Mouse (Mus musculus): Measurements from ENCODE around the gene Rnf144a. TPM values are rescaled to one million over a fixed set of nuclear protein-coding genes. Genes with fewer than 3 reads are reported as not detected.

Rnf144a gene
- polyA plus RNA-seq, 1 experiment from 2014 or later, result 19.2 TPM

DNA sequence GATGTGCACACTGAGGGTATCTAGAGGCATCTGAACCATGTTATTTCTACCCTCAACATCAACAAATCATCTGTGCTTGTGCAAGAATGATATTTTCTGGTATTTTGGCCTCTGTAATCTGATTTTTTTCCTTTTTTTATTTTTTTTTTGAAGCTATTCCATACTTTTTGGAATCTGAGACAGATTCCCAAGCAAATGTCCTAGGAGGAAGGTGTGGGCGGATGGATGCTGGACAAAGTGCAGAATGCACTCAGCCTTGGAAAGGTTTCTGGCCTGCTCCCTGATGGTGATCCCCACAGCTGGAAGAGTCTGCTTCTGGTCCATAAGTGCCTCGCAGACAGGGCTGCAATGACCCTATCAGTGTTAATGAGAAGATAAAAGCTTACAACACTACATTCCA, 28.9 kb downstream of the Rnf144a start:
- no peak overlapping the region for H3K4me3 ChIP-seq (replicated peaks; ENCODE audit: low read length)
- H3K27me3 ChIP-seq (ENCODE audit: control insufficient read depth, insufficient read depth, low read length), result no peaks in the 10 kb centered on the region
- no peaks in the 10 kb centered on the region for H3K9me3 ChIP-seq (ENCODE audit: control insufficient read depth, low read length)
- no peaks in the 10 kb centered on the region for H3K4me1 ChIP-seq (replicated peaks; ENCODE audit: control insufficient read depth, insufficient read depth, low read length)
- H3K4me2 ChIP-seq (replicated peaks), result no peak overlapping the region
- peaks cover 54% of the 10 kb centered on the region for H3K36me3 ChIP-seq (replicated peaks; ENCODE audit: control insufficient read depth, insufficient read depth)
- H3K27ac ChIP-seq, result no peak overlapping the region
- 91% methylated on average over 2 of the region's 2 CpGs for WGBS
- no peak overlapping the region for H3K9ac ChIP-seq
- DNase-seq (ENCODE audit: low spot score) (no peak), ATAC-seq (ENCODE audit: low FRiP score) (no peak)

GRCm38 (mm10) chr12:26385735-26386134, 29.3 kb downstream of the Rnf144a start:
- no peaks in the 10 kb centered on the region for H3K27me3 ChIP-seq (ENCODE audit: control insufficient read depth, insufficient read depth, low read length)
- H3K9me3 ChIP-seq (ENCODE audit: control insufficient read depth, low read length), result no peaks in the 10 kb centered on the region
- WGBS, result 87% methylated on average over 6 of the region's 6 CpGs
- DNase-seq (ENCODE audit: low spot score) (no peak), ATAC-seq (ENCODE audit: low FRiP score) (no peak)
- no peaks in the 10 kb centered on the region for H3K4me1 ChIP-seq (replicated peaks; ENCODE audit: control insufficient read depth, insufficient read depth, low read length)
- no peak overlapping the region for H3K27ac ChIP-seq
- H3K36me3 ChIP-seq (replicated peaks; ENCODE audit: control insufficient read depth, insufficient read depth), result peaks cover 54% of the 10 kb centered on the region
- H3K4me3 ChIP-seq (replicated peaks; ENCODE audit: low read length), result no peak overlapping the region
- no peak overlapping the region for H3K9ac ChIP-seq
- no peak overlapping the region for H3K4me2 ChIP-seq (replicated peaks)

DNA sequence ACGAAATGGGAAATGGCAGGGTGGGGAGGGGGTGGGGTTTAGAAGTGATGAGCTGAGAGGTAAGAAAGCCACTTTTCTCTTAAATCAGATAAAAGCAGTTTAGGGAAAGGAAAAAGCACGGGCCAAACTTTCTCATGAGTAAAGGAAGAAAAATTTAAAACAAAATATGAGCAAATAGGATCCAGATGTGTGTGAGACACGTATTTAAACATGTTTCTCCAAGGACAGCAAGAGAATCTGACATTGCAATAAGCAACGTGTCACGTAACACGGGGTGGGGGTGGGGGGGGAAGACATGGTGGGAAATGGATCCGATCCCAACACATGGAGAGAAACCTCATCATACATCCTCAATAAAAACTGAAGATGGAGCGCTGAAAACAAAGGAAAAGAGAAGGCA, 33.3 kb downstream of the Rnf144a start:
- H3K9me3 ChIP-seq (ENCODE audit: control insufficient read depth, low read length), result no peaks in the 10 kb centered on the region
- no peak overlapping the region for H3K4me2 ChIP-seq (replicated peaks)
- WGBS, result 96% methylated on average over 8 of the region's 8 CpGs
- ATAC-seq (ENCODE audit: low FRiP score), result no peak
- DNase-seq (ENCODE audit: low spot score), result no peak
- no peak overlapping the region for H3K4me3 ChIP-seq (replicated peaks; ENCODE audit: low read length)
- H3K36me3 ChIP-seq (replicated peaks; ENCODE audit: control insufficient read depth, insufficient read depth), result peaks cover 31% of the 10 kb centered on the region
- no peak overlapping the region for H3K27ac ChIP-seq
- no peak overlapping the region for H3K9ac ChIP-seq
- H3K27me3 ChIP-seq (ENCODE audit: control insufficient read depth, insufficient read depth, low read length), result no peaks in the 10 kb centered on the region
- no peaks in the 10 kb centered on the region for H3K4me1 ChIP-seq (replicated peaks; ENCODE audit: control insufficient read depth, insufficient read depth, low read length)

DNA sequence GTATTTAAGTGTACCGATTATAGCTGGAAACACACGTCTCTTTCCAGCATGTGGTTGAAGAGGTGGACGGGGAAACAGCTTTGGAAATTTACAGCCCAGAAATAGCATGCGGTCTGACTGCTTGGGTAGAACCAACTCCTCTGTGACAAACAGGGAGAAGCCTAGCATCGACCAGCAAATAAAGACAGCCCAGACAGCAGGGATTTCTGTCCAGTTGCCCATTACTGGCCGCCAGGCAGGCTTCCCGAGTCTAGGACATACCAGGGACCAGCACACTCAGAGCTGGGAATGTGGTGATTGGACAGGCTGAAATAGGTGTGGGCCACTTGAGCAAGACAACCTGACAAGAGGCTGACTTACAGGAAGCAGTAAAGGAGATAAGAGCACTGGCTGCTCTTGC, 35.3 kb downstream of the Rnf144a start:
- Histone ChIP-seq H3K4me2 (replicated peaks) (no peak overlapping the region), H3K4me1 (replicated peaks; ENCODE audit: control insufficient read depth, insufficient read depth, low read length) (no peaks in the 10 kb centered on the region), H3K27me3 (ENCODE audit: control insufficient read depth, insufficient read depth, low read length) (no peaks in the 10 kb centered on the region), H3K4me3 (replicated peaks; ENCODE audit: low read length) (no peak overlapping the region), H3K9ac (no peak overlapping the region), H3K27ac (no peak overlapping the region), H3K36me3 (replicated peaks; ENCODE audit: control insufficient read depth, insufficient read depth) (peaks cover 22% of the 10 kb centered on the region; the same call in 1 of the 2 replicates), H3K9me3 (ENCODE audit: control insufficient read depth, low read length) (no peaks in the 10 kb centered on the region)
- WGBS, result 91% methylated on average over 7 of the region's 7 CpGs
- no peak for ATAC-seq (ENCODE audit: low FRiP score)
- no peak for DNase-seq (ENCODE audit: low spot score)

- Histone ChIP-seq H3K27me3 (ENCODE audit: control insufficient read depth, insufficient read depth, low read length) (no peaks in the 10 kb centered on the region), H3K36me3 (replicated peaks; ENCODE audit: control insufficient read depth, insufficient read depth) (peaks cover 16% of the 10 kb centered on the region; the same call in 1 of the 2 replicates), H3K9ac (no peak overlapping the region), H3K4me1 (replicated peaks; ENCODE audit: control insufficient read depth, insufficient read depth, low read length) (no peaks in the 10 kb centered on the region), H3K27ac (no peak overlapping the region), H3K9me3 (ENCODE audit: control insufficient read depth, low read length) (no peaks in the 10 kb centered on the region), H3K4me3 (replicated peaks; ENCODE audit: low read length) (no peak overlapping the region), H3K4me2 (replicated peaks) (no peak overlapping the region)
- ATAC-seq (ENCODE audit: low FRiP score) (no peak), DNase-seq (ENCODE audit: low spot score) (no peak)
- 92% methylated on average over 7 of the region's 7 CpGs for WGBS
Measured at GRCm38 (mm10) chr12:26377691-26378090, 37.4 kb downstream of the Rnf144a start.

DNA sequence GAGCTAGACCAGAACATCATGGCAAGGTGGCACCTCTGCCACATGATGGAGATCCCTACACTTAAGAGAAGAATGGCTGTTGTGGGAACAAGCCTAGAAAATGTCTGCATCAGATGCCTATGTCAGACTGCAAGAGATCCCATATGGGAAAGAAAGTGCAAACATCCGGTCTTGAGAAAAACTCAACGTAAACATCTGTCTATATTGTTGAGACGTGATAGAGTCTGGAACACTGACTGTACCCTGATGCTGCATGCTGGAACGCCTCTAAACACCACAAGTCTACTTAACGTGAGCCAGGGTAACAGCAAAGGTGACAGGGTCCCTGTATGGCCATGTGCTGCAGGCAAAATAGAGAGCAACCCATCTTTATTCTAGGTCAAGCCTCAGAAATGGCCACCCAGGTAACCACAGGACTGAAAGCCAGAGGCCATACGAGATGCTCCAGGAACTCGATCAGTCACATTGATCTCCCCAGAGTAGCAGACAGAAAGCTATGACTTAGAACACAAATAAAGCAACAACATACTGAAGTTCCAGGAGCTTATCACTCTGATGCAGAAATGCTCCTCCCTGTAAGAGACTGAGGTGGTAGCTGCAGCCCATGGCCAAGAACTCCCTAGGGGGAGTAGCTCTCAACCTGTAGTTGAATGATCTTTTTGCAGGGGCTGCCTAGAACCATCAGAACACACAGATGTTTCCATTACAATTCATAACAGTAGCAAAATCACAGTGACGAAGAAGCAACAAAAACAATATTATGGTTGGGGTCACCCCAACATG, 38.3 kb downstream of the Rnf144a start:
- Histone ChIP-seq H3K36me3 (replicated peaks; ENCODE audit: control insufficient read depth, insufficient read depth) (peaks cover 11% of the 10 kb centered on the region; the same call in 1 of the 2 replicates), H3K4me2 (replicated peaks) (no peak overlapping the region), H3K27me3 (ENCODE audit: control insufficient read depth, insufficient read depth, low read length) (no peaks in the 10 kb centered on the region), H3K9me3 (ENCODE audit: control insufficient read depth, low read length) (no peaks in the 10 kb centered on the region), H3K9ac (no peak overlapping the region), H3K4me3 (replicated peaks; ENCODE audit: low read length) (no peak overlapping the region), H3K27ac (no peak overlapping the region), H3K4me1 (replicated peaks; ENCODE audit: control insufficient read depth, insufficient read depth, low read length) (no peaks in the 10 kb centered on the region)
- ATAC-seq (ENCODE audit: low FRiP score) (no peak), DNase-seq (ENCODE audit: low spot score) (no peak)
- 95% methylated on average over 8 of the region's 8 CpGs for WGBS

- ATAC-seq (ENCODE audit: low FRiP score) (no peak), DNase-seq (ENCODE audit: low spot score) (no peak)
- H3K4me2 ChIP-seq (replicated peaks), result no peak overlapping the region
- peaks cover 5% of the 10 kb centered on the region; the same call in 1 of the 2 replicates for H3K4me1 ChIP-seq (replicated peaks; ENCODE audit: control insufficient read depth, insufficient read depth, low read length)
- H3K36me3 ChIP-seq (replicated peaks; ENCODE audit: control insufficient read depth, insufficient read depth), result peaks cover 8% of the 10 kb centered on the region; the same call in 1 of the 2 replicates
- H3K9me3 ChIP-seq (ENCODE audit: control insufficient read depth, low read length), result no peaks in the 10 kb centered on the region
- 89% methylated on average over 7 of the region's 7 CpGs for WGBS
- no peaks in the 10 kb centered on the region for H3K27me3 ChIP-seq (ENCODE audit: control insufficient read depth, insufficient read depth, low read length)
- no peak overlapping the region for H3K9ac ChIP-seq
- no peak overlapping the region for H3K4me3 ChIP-seq (replicated peaks; ENCODE audit: low read length)
- H3K27ac ChIP-seq, result no peak overlapping the region
Measured at GRCm38 (mm10) chr12:26373721-26374120, 41.3 kb downstream of the Rnf144a start.

DNA sequence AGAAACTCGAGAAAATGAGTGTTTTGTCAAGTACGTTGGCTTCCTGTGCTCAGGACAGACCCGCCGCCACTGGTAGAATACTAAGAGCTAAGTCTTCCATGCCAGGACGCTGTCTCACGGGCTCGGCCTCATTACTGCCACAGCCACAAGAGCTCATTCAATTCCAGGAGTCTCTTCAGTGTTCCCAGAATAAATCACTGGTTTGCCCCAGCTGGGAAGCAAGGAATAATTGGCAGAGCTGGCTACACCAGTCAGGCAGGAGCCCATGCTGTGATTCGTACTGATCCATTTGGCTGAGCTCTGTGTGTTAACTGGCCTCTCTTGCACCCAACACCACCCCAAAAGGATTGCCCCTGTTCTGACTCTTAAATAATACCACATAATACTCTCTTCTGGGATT, 45.0 kb downstream of the Rnf144a start:
- H3K4me2 ChIP-seq (replicated peaks), result no peak overlapping the region
- DNase-seq (ENCODE audit: low spot score) (no peak), ATAC-seq (ENCODE audit: low FRiP score) (0 out of 2 replicates have a peak, but pooled peaks have one; percentile 57)
- no peak overlapping the region for H3K9ac ChIP-seq
- H3K9me3 ChIP-seq (ENCODE audit: control insufficient read depth, low read length), result no peaks in the 10 kb centered on the region
- 0 out of 2 replicates have a peak overlapping the region, but pooled peaks have one; percentile 12 for H3K27ac ChIP-seq
- peaks cover 5% of the 10 kb centered on the region; the same call in 1 of the 2 replicates for H3K4me1 ChIP-seq (replicated peaks; ENCODE audit: control insufficient read depth, insufficient read depth, low read length)
- 58% methylated on average over 8 of the region's 8 CpGs for WGBS
- no peaks in the 10 kb centered on the region for H3K27me3 ChIP-seq (ENCODE audit: control insufficient read depth, insufficient read depth, low read length)
- H3K4me3 ChIP-seq (replicated peaks; ENCODE audit: low read length), result no peak overlapping the region
- H3K36me3 ChIP-seq (replicated peaks; ENCODE audit: control insufficient read depth, insufficient read depth), result peaks cover 8% of the 10 kb centered on the region; the same call in 1 of the 2 replicates

GRCm38 (mm10) chr12:26367361-26367760, 47.7 kb downstream of the Rnf144a start:
- no peak overlapping the region for H3K4me2 ChIP-seq (replicated peaks)
- H3K27ac ChIP-seq, result no peak overlapping the region
- DNase-seq (ENCODE audit: low spot score) (no peak), ATAC-seq (ENCODE audit: low FRiP score) (no peak)
- H3K4me1 ChIP-seq (replicated peaks; ENCODE audit: control insufficient read depth, insufficient read depth, low read length), result peaks cover 5% of the 10 kb centered on the region; the same call in 1 of the 2 replicates
- WGBS, result 89% methylated on average over 2 of the region's 2 CpGs
- no peak overlapping the region for H3K9ac ChIP-seq
- no peaks in the 10 kb centered on the region for H3K27me3 ChIP-seq (ENCODE audit: control insufficient read depth, insufficient read depth, low read length)
- H3K36me3 ChIP-seq (replicated peaks; ENCODE audit: control insufficient read depth, insufficient read depth), result no peaks in the 10 kb centered on the region
- H3K9me3 ChIP-seq (ENCODE audit: control insufficient read depth, low read length), result no peaks in the 10 kb centered on the region
- no peak overlapping the region for H3K4me3 ChIP-seq (replicated peaks; ENCODE audit: low read length)
